Mouse (Mus musculus) small intestine, adult 2 months (tissue): ENCODE measurements at regions not wholly inside any gene's neighbourhood (a gene's known extent, or its start where the extent isn't known, plus 50 kb on each side); places are given as distances from the start of the nearest gene placed in this dataset.

ENCODE experiments used
- CTCF ChIP-seq: fragments of 200-500 bp; IDR thresholded peaks from 2 replicates; pipeline ENCODE4 v1.5.1; 2012; ENCODE audit warnings: low read depth, mild to moderate bottlenecking, control low read depth, inconsistent platforms, low read length, moderate library complexity, mixed read lengths; ENCODE audit not compliant: insufficient replicate concordance, insufficient read length; ENCODE audit errors: extremely low read depth
- POLR2A ChIP-seq: fragments of 200-500 bp; IDR thresholded peaks from 2 replicates; pipeline ENCODE4 v1.6.1; 2012; ENCODE audit warnings: low read depth, mild to moderate bottlenecking, control low read depth, inconsistent platforms, low read length, moderate library complexity

DNA sequence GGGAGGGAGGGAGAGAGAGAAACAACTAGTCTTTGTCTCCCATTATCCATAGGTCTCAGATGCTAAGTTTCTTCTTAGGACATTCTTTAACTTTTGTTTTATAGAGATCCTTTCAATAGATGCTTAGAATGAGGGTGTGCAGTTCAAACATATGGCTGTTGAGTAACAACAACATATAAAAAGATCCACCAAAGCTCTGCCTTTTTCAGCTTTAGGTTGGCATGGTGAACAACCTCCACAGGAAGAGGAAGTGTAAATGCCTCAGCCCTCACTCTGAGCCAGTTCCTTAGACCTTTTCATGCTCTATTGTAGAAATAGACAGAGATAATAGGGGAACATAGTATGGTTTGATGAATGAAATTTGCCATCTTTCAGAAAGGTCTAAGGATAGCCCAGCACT is 326.0 kb downstream of the Fam84a start:
- TF ChIP-seq POLR2A (no peak), CTCF (no peak)
